Comparison of ENCODE assay signal across 28 mouse cellular contexts in genomic region chr9:96299324-96300008, GRCm38 (mm10).
DNase-seq lines count a peak whose midpoint lies in the region; ATAC-seq and TF ChIP-seq lines count a peak whose summit lies in the region.
"Had no signal": no experiment of that assay in that cellular context is flagged by ENCODE, and none has a peak within 500 bp of the region (broad histone marks: within the 10 kb centered on the region; RNA-seq: fewer than 3 reads in every experiment).

No protein-coding gene starts in this region.

- peak; percentile 63 for ATAC-seq in liver, embryonic 12.5 days
- ATAC-seq in liver, postnatal 0 days = no peak
- ATAC-seq in activated CD4-positive, CD25-positive, alpha-beta regulatory T cell, adult 4 months = peak; percentile 78
- ATAC-seq in erythroid progenitor cell, adult 5-6 weeks (replicated peaks; ENCODE audit: low FRiP score, poor library complexity, severe bottlenecking) = 0 out of 2 replicates have a peak, but pooled peaks have one; percentile 32
- ATAC-seq in monocyte, adult 5-6 weeks (replicated peaks; ENCODE audit: insufficient number of reproducible peaks, low FRiP score, low TSS enrichment, poor library complexity, severe bottlenecking) = peak; percentile 88
- ATAC-seq: hindbrain, postnatal 0 days; Patski had no signal

- peaks cover 91% of the 10 kb centered on the region for H3K36me3 ChIP-seq in liver, embryonic 12.5 days
- H3K36me3 ChIP-seq in liver, postnatal 0 days (replicated peaks; ENCODE audit: insufficient read depth, low read length) = peaks cover 71% of the 10 kb centered on the region

- no peak overlapping the region for H3K4me2 ChIP-seq in liver, embryonic 12.5 days
- H3K4me2 ChIP-seq in liver, postnatal 0 days (ENCODE audit: low read depth, low read length) = no peak overlapping the region
- H3K4me2 ChIP-seq: heart, embryonic 15.5 days; neural tube, embryonic 15.5 days; stomach, embryonic 15.5 days had no signal

- H3K4me1 ChIP-seq in liver, embryonic 12.5 days = peaks cover 6% of the 10 kb centered on the region; the same call in 1 of the 2 replicates
- H3K4me1 ChIP-seq in liver, postnatal 0 days (ENCODE audit: insufficient read depth) = no peaks in the 10 kb centered on the region
- H3K4me1 ChIP-seq: hindbrain, embryonic 10.5 days; neural tube, embryonic 15.5 days; stomach, embryonic 15.5 days had no signal

- WGBS in liver, embryonic 12.5 days (ENCODE audit: insufficient replicate concordance) = 86% methylated on average over 3 of the region's 3 CpGs
- 93% methylated on average over 3 of the region's 3 CpGs for WGBS in liver, postnatal 0 days (ENCODE audit: insufficient replicate concordance)

- no peak for TF ChIP-seq EP300 in liver, postnatal 0 days (IDR thresholded peaks at IDR 0.05; ENCODE audit: low read depth)

- H3K9me3 ChIP-seq in liver, embryonic 12.5 days (replicated peaks) = no peaks in the 10 kb centered on the region
- H3K9me3 ChIP-seq in liver, postnatal 0 days (ENCODE audit: low read length) = no peaks in the 10 kb centered on the region
- H3K9me3 ChIP-seq: heart, embryonic 15.5 days; hindbrain, embryonic 10.5 days; neural tube, embryonic 15.5 days; stomach, embryonic 15.5 days had no signal

- no peaks in the 10 kb centered on the region for H3K27me3 ChIP-seq in liver, embryonic 12.5 days (replicated peaks)
- H3K27me3 ChIP-seq in liver, postnatal 0 days (ENCODE audit: insufficient read depth, low read length) = no peaks in the 10 kb centered on the region
- H3K27me3 ChIP-seq: heart, embryonic 15.5 days; neural tube, embryonic 15.5 days; Patski; stomach, embryonic 15.5 days had no signal

- no peak overlapping the region for H3K4me3 ChIP-seq in liver, embryonic 12.5 days
- no peak overlapping the region for H3K4me3 ChIP-seq in liver, postnatal 0 days (ENCODE audit: low read depth, low read length)
- H3K4me3 ChIP-seq: heart, adult 2 months; heart, embryonic 15.5 days; hindbrain, embryonic 10.5 days; left cerebral cortex, adult 2 months; myocyte; neural tube, embryonic 15.5 days; stomach, embryonic 15.5 days had no signal

- TF ChIP-seq CTCF in liver, postnatal 0 days (IDR thresholded peaks at IDR 0.05; ENCODE audit: low read depth) = no peak

- H3K9ac ChIP-seq in liver, embryonic 12.5 days = no peak overlapping the region
- H3K9ac ChIP-seq in liver, postnatal 0 days (replicated peaks) = no peak overlapping the region
- H3K9ac ChIP-seq: heart, embryonic 15.5 days; neural tube, embryonic 15.5 days; stomach, embryonic 15.5 days had no signal

- DNase-seq in liver, postnatal 0 days = no peak
- no peak for DNase-seq in right cerebral cortex, postnatal 25 days
- DNase-seq in right cerebral cortex, postnatal 10 days (ENCODE audit: low spot score in 2 of 2) = no peak
- DNase-seq: adrenal gland, postnatal 10 days; cerebellum, adult 11 months; cerebellum, postnatal 14 days; embryo, embryonic 11 days; gastrocnemius, postnatal 10 days; heart, adult 2 months; kidney, adult 8-10 months; kidney, postnatal 25 days; layer of hippocampus, adult 9-11 months; left cerebral cortex, postnatal 4 days; lung, adult 18-20 months; midbrain, embryonic 14.5 days had no signal

- H3K27ac ChIP-seq in liver, embryonic 12.5 days = no peak overlapping the region
- H3K27ac ChIP-seq in liver, postnatal 0 days (ENCODE audit: low read depth) = no peak overlapping the region
- H3K27ac ChIP-seq: heart, adult 2 months; heart, embryonic 15.5 days; hindbrain, embryonic 10.5 days; hindbrain, postnatal 0 days; left cerebral cortex, adult 2 months; macrophage; neural tube, embryonic 15.5 days; stomach, embryonic 15.5 days had no signal
